ENCODE assay signal across 8 mouse cellular contexts in genomic region chr2:127608234-127608633, GRCm38 (mm10). TPM values are rescaled to one million over a fixed set of nuclear protein-coding genes. Genes with fewer than 3 reads are reported as not detected.
DNase-seq lines count a peak whose midpoint lies in the region; ATAC-seq lines count a peak whose summit lies in the region.
"Had no signal": no experiment of that assay in that cellular context is flagged by ENCODE, and none has a peak within 500 bp of the region (broad histone marks: within the 10 kb centered on the region; RNA-seq: fewer than 3 reads in every experiment).

No protein-coding gene starts in this region.

- no peaks in the 10 kb centered on the region for H3K9me3 ChIP-seq in midbrain, embryonic 15.5 days

- no peak overlapping the region for H3K4me3 ChIP-seq in midbrain, embryonic 15.5 days

- 42% methylated on average over 3 of the region's 3 CpGs for WGBS in midbrain, embryonic 15.5 days

- DNase-seq in left cerebral cortex, adult 11 months (ENCODE audit: low spot score), result peak; percentile 58
- DNase-seq in left cerebral cortex, adult 8-10 months (ENCODE audit: low spot score in 2 of 2), result no peak
- peak; percentile 69 for DNase-seq in ZHBTc4 (ENCODE audit: low read depth, low spot score)
- DNase-seq in forelimb bud, embryonic 11.5 days (ENCODE audit: low read depth, low spot score), result peak; percentile 54
- DNase-seq in B cell, adult 2 months, result no peak
- no peak for DNase-seq in right cerebral cortex, postnatal 25 days

- no peaks in the 10 kb centered on the region for H3K4me1 ChIP-seq in midbrain, embryonic 15.5 days

- no peaks in the 10 kb centered on the region for H3K27me3 ChIP-seq in midbrain, embryonic 15.5 days (replicated peaks)

- no peak overlapping the region for H3K9ac ChIP-seq in midbrain, embryonic 15.5 days

- peak; percentile 71; the same call in 1 of the 2 replicates for ATAC-seq in midbrain, embryonic 15.5 days (replicated peaks)

- peaks cover 11% of the 10 kb centered on the region for H3K36me3 ChIP-seq in midbrain, embryonic 15.5 days (replicated peaks)

- H3K4me2 ChIP-seq in midbrain, embryonic 15.5 days, result no peak overlapping the region

- no peak overlapping the region for H3K27ac ChIP-seq in midbrain, embryonic 15.5 days
- H3K27ac ChIP-seq: macrophage had no signal

RNA-seq across cellular contexts. Expression of gene Mrps5, which starts 21.2 kb away (rescaled TPM):
- total RNA-seq in left cerebral cortex, adult 8-10 months (2022), result 100 to 1,000 TPM in 1 of 4 experiments, 10 to 100 TPM in 3; 91.4 to 102 (median 95.6) TPM
- polyA plus RNA-seq in midbrain, embryonic 15.5 days (2015; fragmentation: Nextera tagmentation; extraction: Ambion mirVana), result 145 and 151 TPM in 2 replicates

RNA-seq across cellular contexts. Expression of gene Zfp661, which starts 21.3 kb away (rescaled TPM):
- 1 to 10 TPM; 6.7 to 9.4 (median 8.2) TPM for total RNA-seq in left cerebral cortex, adult 8-10 months (2022)
- polyA plus RNA-seq in midbrain, embryonic 15.5 days (2015; fragmentation: Nextera tagmentation; extraction: Ambion mirVana), result 8.0 and 8.4 TPM in 2 replicates

RNA-seq across cellular contexts. Expression of gene Mal, which starts 48.3 kb away (rescaled TPM):
- total RNA-seq in left cerebral cortex, adult 8-10 months (2022), result 100 to 1,000 TPM in 1 of 4 experiments, 10 to 100 TPM in 3; 89.6 to 103 (median 94.7) TPM
- polyA plus RNA-seq in midbrain, embryonic 15.5 days (2015; fragmentation: Nextera tagmentation; extraction: Ambion mirVana), result 1.5 and 2.7 TPM in 2 replicates
- polyA plus RNA-seq: macrophage had no signal

Comparison
In these comparisons a context has a peak if more than half of its experiments do, and no peak if none do; other contexts are left out.
1. DNase-seq: peak in left cerebral cortex, adult 11 months (single experiment), ZHBTc4 (single experiment) and forelimb bud, embryonic 11.5 days (single experiment); none in left cerebral cortex, adult 8-10 months (0 of 2), B cell, adult 2 months (0 of 2) and right cerebral cortex, postnatal 25 days (single experiment).